ENCODE assay signal across 18 mouse cellular contexts in genomic region chr4:59322733-59323132, GRCm38 (mm10).
DNase-seq lines count a peak whose midpoint lies in the region; ATAC-seq lines count a peak whose summit lies in the region.
"Had no signal": no experiment of that assay in that cellular context is flagged by ENCODE, and none has a peak within 500 bp of the region (broad histone marks: within the 10 kb centered on the region; RNA-seq: fewer than 3 reads in every experiment).

No protein-coding gene starts in this region.

- peak overlapping the region; percentile 3 to 35; a peak in 2 of 4 replicates for H3K27ac ChIP-seq in heart, embryonic 14.5 days (replicated peaks in 1 of 2; ENCODE audit: control insufficient read depth in 1 of 2, insufficient read depth in 1 of 2, low read depth in 2 of 2, low read length in 2 of 2)
- peak overlapping the region; percentile 50; the same call in 1 of the 2 replicates for H3K27ac ChIP-seq in lung, embryonic 15.5 days
- H3K27ac ChIP-seq in embryonic facial prominence, embryonic 10.5 days (replicated peaks): peak overlapping the region; percentile 66
- peak overlapping the region; percentile 53 for H3K27ac ChIP-seq in liver, embryonic 16.5 days (ENCODE audit: low read length)
- H3K27ac ChIP-seq: heart, adult 2 months; intestine, embryonic 15.5 days; kidney, embryonic 15.5 days; left cerebral cortex, adult 2 months; liver, embryonic 14.5 days had no signal

- DNase-seq in heart, postnatal 36 days: no peak
- DNase-seq in lung, postnatal 36 days: no peak
- no peak for DNase-seq in embryonic facial prominence, embryonic 10.5 days (ENCODE audit: low spot score)
- no peak for DNase-seq in left cerebral cortex, adult 18-20 months (ENCODE audit: low spot score in 2 of 2)
- DNase-seq: cerebellum, adult 11 months; cerebellum, postnatal 36 days; right cerebral cortex, postnatal 14 days had no signal

- H3K4me2 ChIP-seq in heart, embryonic 14.5 days (ENCODE audit: low read length): no peak overlapping the region
- no peak overlapping the region for H3K4me2 ChIP-seq in lung, embryonic 15.5 days
- no peak overlapping the region for H3K4me2 ChIP-seq in liver, embryonic 16.5 days (ENCODE audit: low read depth, low read length)
- H3K4me2 ChIP-seq: hindbrain, embryonic 12.5 days; intestine, embryonic 15.5 days; kidney, embryonic 15.5 days had no signal

- 71% methylated on average over 3 of the region's 3 CpGs for WGBS in heart, embryonic 14.5 days
- WGBS in lung, embryonic 15.5 days: 43% methylated on average over 3 of the region's 3 CpGs
- WGBS in embryonic facial prominence, embryonic 10.5 days: 34% methylated on average over 3 of the region's 3 CpGs
- 74% methylated on average over 3 of the region's 3 CpGs for WGBS in liver, embryonic 16.5 days (ENCODE audit: insufficient replicate concordance)

- H3K36me3 ChIP-seq in heart, embryonic 14.5 days (ENCODE audit: control insufficient read depth, insufficient read depth, low read length): no peaks in the 10 kb centered on the region
- no peaks in the 10 kb centered on the region for H3K36me3 ChIP-seq in lung, embryonic 15.5 days
- H3K36me3 ChIP-seq in embryonic facial prominence, embryonic 10.5 days (replicated peaks): no peaks in the 10 kb centered on the region
- no peaks in the 10 kb centered on the region for H3K36me3 ChIP-seq in liver, embryonic 16.5 days (ENCODE audit: control insufficient read depth, insufficient read depth)
- H3K36me3 ChIP-seq: hindbrain, embryonic 12.5 days; intestine, embryonic 15.5 days; kidney, embryonic 15.5 days had no signal

- intact Hi-C loops in heart, postnatal 36 days (cut with DNase I): no loop called here

- no peaks in the 10 kb centered on the region for H3K9me3 ChIP-seq in heart, embryonic 14.5 days (ENCODE audit: control insufficient read depth, low read length)
- no peaks in the 10 kb centered on the region for H3K9me3 ChIP-seq in lung, embryonic 15.5 days
- H3K9me3 ChIP-seq in embryonic facial prominence, embryonic 10.5 days: no peaks in the 10 kb centered on the region
- no peaks in the 10 kb centered on the region for H3K9me3 ChIP-seq in liver, embryonic 16.5 days (replicated peaks; ENCODE audit: control insufficient read depth, low read length)
- H3K9me3 ChIP-seq: hindbrain, embryonic 12.5 days; intestine, embryonic 15.5 days; kidney, embryonic 15.5 days; megakaryocyte, embryonic 14.5 days had no signal

- ATAC-seq in heart, embryonic 14.5 days (ENCODE audit: insufficient number of reproducible peaks, insufficient read depth, low FRiP score, low read depth): no peak
- no peak for ATAC-seq in lung, embryonic 15.5 days (ENCODE audit: borderline replicate concordance, extremely low read depth, low FRiP score, low TSS enrichment)
- ATAC-seq in liver, embryonic 16.5 days (ENCODE audit: low read depth): no peak
- ATAC-seq: intestine, embryonic 15.5 days; midbrain, embryonic 16.5 days had no signal

- peaks cover 13 to 18% of the 10 kb centered on the region in 2 experiments for H3K4me1 ChIP-seq in heart, embryonic 14.5 days (ENCODE audit: control insufficient read depth in 2 of 2, insufficient read depth in 2 of 2, low read length in 2 of 2)
- peaks cover 48% of the 10 kb centered on the region for H3K4me1 ChIP-seq in lung, embryonic 15.5 days
- peaks cover 32% of the 10 kb centered on the region for H3K4me1 ChIP-seq in embryonic facial prominence, embryonic 10.5 days
- H3K4me1 ChIP-seq in liver, embryonic 16.5 days (ENCODE audit: control insufficient read depth, low read depth, low read length): peaks cover 24% of the 10 kb centered on the region

- H3K9ac ChIP-seq in heart, embryonic 14.5 days (ENCODE audit: low read length): no peak overlapping the region
- no peak overlapping the region for H3K9ac ChIP-seq in lung, embryonic 15.5 days
- no peak overlapping the region for H3K9ac ChIP-seq in liver, embryonic 16.5 days (ENCODE audit: low read depth, low read length)
- H3K9ac ChIP-seq: hindbrain, embryonic 12.5 days; intestine, embryonic 15.5 days; kidney, embryonic 15.5 days; liver, embryonic 14.5 days had no signal

- no peaks in the 10 kb centered on the region for H3K27me3 ChIP-seq in heart, embryonic 14.5 days (ENCODE audit: control insufficient read depth, insufficient read depth, low read length)
- no peaks in the 10 kb centered on the region for H3K27me3 ChIP-seq in lung, embryonic 15.5 days
- no peaks in the 10 kb centered on the region for H3K27me3 ChIP-seq in embryonic facial prominence, embryonic 10.5 days (replicated peaks; ENCODE audit: low read depth, poor library complexity, severe bottlenecking)
- H3K27me3 ChIP-seq in liver, embryonic 16.5 days (ENCODE audit: control insufficient read depth, insufficient read depth, low read depth, low read length): no peaks in the 10 kb centered on the region
- H3K27me3 ChIP-seq: hindbrain, embryonic 12.5 days; intestine, embryonic 15.5 days; kidney, embryonic 15.5 days; megakaryocyte, embryonic 14.5 days had no signal

- H3K4me3 ChIP-seq in heart, embryonic 14.5 days (ENCODE audit: control insufficient read depth in 1 of 2, insufficient read depth in 1 of 2, low read depth in 1 of 2, low read length in 2 of 2): no peak overlapping the region
- no peak overlapping the region for H3K4me3 ChIP-seq in lung, embryonic 15.5 days
- no peak overlapping the region for H3K4me3 ChIP-seq in embryonic facial prominence, embryonic 10.5 days
- no peak overlapping the region for H3K4me3 ChIP-seq in liver, embryonic 16.5 days (ENCODE audit: low read depth, low read length)
- H3K4me3 ChIP-seq: heart, adult 2 months; hindbrain, embryonic 12.5 days; intestine, embryonic 15.5 days; kidney, embryonic 15.5 days; left cerebral cortex, adult 2 months; megakaryocyte, embryonic 14.5 days had no signal
